Mouse (Mus musculus): ENCODE results near the gene Bsx. TPM values are rescaled to one million over a fixed set of nuclear protein-coding genes. Genes with fewer than 3 reads are reported as not detected.

Bsx gene
- total RNA-seq (2021), result under 1 TPM in 1 of 2 experiments, not detected in 1; 0.08 TPM
- long read RNA-seq, experiment 1, result 0 reads
- long read RNA-seq, experiment 2, partial matches to known transcripts, result 0 of 1 reads
- long read RNA-seq, experiment 2, other reads (novel, unspliced or antisense), result 0 of 1 reads

DNA sequence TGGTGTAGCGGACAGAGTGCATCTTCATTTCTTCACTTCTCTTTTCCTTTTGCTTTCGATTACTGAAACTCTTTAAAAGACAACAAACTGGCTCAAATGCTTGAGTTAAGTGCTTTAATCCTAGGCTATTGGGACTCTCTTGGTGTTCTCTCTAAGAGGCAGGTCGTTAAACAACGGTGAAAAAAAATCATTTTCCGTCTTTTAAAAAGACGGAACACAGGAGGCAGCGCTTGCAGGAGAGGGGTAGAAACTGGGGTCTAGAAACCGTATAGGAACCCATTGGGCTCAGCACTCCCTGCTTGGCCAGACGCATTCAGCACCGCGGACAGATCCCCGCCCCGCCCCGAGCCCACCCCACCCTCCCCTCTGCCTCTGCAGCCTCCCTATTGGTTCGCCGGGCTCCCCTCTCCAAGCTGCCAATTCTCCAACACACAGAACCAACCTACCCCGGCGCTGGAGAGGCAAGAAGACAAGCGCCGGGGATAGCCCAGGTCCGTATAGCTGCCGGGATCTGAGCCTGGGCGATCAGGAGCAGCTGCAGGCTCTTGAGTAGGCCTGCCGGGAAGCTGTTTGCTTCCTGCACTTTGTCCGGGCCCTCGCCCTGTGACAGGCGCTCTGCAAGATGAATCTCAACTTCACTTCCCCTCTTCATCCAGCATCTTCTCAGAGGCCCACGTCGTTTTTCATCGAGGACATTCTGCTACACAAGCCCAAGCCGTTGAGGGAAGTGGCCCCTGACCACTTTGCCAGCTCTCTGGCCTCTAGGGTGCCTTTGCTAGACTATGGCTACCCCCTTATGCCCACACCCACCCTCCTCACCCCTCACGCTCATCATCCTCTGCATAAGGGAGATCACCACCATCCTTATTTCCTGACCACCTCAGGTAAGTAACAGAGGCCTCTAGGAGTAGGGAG is at the start of gene Bsx:
Gene Bsx (plus strand): TSS at position 572 of the 915 bp plus-strand sequence.
- DNase-seq (ENCODE audit: low spot score in 2 of 2), result peak; percentile 23 to 55

- no peak for DNase-seq (ENCODE audit: low spot score in 2 of 2)
Measured at GRCm38 (mm10) chr9:40825601-40826000, 48.3 kb upstream of the Bsx start.

DNA sequence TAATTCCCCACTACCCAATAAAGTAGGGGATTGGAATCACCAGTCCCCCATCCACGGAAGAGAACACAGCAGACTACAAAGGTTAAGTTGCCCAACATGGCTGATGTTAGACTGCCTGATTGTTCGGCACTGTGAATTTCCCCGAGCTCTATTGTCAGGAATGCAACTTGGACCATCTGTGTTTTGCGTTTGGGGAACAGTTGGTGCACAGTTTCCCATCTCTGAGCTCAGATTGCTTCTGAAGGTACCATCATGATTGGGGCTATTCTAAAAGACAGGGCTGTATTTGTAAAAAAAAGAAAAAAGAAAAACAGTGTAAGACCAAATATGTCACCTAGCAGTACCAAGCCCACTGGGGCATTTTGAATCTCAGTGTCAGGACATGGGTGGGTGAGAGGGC is 46.6 kb upstream of the Bsx start:
- DNase-seq (ENCODE audit: low spot score in 2 of 2), result no peak

DNA sequence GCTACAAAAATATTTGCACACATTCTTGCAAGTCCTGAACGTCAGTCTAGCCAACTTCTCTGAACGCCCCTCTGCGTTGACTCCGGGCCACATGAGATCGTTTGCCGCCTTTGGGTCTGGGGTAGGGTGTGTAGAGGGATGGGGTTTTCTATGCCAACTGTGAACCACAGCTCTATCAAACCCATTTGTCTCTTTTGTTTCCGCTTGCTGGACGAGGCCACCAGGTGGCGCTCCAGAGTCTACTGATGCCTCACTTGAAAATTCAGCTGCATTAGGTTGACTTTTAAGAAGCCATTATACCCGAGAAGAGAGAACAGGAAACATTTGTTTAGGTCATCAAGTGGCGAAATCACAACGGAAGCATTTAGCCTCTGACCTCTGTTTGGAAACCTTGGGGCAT is 39.4 kb upstream of the Bsx start:
- DNase-seq (ENCODE audit: low spot score in 2 of 2), result peak; percentile 41 to 54

DNA sequence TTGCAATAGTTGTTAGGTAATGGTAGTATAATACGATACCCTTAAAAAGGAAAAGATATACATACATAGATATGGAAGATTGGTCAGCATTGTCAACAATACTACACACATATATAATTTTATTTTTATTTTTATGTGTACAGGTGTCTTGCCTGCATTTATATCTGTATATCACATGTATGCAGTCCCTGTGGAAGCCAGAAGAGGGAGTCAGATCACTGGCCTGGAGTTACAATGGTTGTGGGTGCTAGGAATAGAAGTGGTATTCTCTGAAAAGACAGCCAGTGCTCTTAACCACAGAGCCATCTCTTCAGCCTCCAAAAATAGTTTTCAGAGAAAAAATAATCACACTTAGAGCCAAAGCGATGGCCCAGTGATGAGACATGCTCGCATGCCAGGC is 37.2 kb upstream of the Bsx start:
- DNase-seq (ENCODE audit: low spot score in 2 of 2), result no peak

- no peak for DNase-seq (ENCODE audit: low spot score in 2 of 2)
Measured at GRCm38 (mm10) chr9:40839662-40840061, 34.3 kb upstream of the Bsx start.

- DNase-seq (ENCODE audit: low spot score in 2 of 2), result no peak
Measured at GRCm38 (mm10) chr9:40851515-40851914, 22.4 kb upstream of the Bsx start.

- DNase-seq (ENCODE audit: low spot score in 2 of 2), result no peak
Measured at GRCm38 (mm10) chr9:40858461-40859160, 15.3 kb upstream of the Bsx start.

- no peak for DNase-seq (ENCODE audit: low spot score in 2 of 2)
Measured at GRCm38 (mm10) chr9:40859196-40859595, 14.7 kb upstream of the Bsx start.

- DNase-seq (ENCODE audit: low spot score in 2 of 2), result no peak
Measured at GRCm38 (mm10) chr9:40870331-40870730, 3.6 kb upstream of the Bsx start.

DNA sequence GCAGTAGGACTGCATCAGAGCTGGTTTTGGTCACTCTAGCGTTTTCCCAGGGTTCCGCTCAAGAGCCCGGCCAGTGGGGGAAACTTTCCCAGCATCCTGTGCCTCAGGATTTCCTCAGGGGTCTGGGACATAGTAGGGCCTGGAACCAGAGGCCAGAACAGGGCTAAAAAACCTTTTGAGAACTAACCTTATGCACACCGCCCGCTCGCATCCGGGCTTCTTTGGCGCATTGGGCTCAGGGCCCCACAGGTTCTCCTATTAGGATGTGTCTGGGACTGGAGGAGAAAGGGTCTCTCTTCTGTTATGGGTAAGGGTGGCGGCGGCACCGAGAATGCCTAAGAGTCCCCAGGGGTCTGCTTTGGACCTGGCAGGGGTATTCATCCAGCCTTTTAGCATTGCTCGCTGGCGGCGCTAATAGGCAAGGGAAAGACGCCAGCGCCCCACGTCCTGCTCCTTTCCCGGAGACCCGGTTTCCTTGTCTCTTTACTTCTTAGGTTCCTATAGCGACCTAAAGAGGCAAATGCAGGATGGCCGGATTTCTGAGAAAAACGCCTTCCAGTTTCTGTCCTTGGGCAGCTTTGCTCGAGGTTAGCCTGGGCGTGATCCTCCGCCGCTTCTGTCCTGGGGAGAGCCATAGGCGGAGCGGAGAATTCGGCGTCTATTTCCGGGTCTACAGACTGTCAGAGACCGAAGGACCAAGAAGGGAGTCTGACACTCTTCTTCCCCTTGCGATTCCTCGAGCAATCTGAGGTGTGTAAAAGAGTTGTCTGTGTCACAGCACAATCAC is 2.4 kb upstream of the Bsx start:
- DNase-seq (ENCODE audit: low spot score in 2 of 2), result no peak

- DNase-seq (ENCODE audit: low spot score in 2 of 2), result no peak
Measured at GRCm38 (mm10) chr9:40872156-40872478, 1.8 kb upstream of the Bsx start.

GRCm38 (mm10) chr9:40874961-40875360 is 1.0 kb downstream of the Bsx start:
- no peak for DNase-seq (ENCODE audit: low spot score in 2 of 2)

DNA sequence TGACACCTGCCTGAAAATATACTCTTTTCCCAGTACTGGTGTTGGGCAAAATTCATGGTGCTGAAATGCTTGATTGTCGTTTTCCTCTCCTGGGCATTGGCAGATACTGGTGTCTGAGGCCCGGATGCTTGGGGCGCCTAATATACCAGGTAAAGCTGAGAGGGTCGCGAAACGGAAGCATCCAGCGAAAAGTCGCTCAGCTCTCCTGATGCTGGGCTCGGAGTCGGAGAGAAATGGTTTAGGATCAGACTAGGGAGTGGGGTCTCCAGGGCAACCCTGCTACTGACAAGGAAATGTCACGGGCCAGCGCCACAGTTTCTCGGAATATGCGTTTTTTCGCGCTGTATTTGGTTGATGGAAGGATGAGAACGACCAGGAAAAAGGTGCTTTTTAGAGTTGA is 1.5 kb downstream of the Bsx start:
- DNase-seq (ENCODE audit: low spot score in 2 of 2), result no peak

DNA sequence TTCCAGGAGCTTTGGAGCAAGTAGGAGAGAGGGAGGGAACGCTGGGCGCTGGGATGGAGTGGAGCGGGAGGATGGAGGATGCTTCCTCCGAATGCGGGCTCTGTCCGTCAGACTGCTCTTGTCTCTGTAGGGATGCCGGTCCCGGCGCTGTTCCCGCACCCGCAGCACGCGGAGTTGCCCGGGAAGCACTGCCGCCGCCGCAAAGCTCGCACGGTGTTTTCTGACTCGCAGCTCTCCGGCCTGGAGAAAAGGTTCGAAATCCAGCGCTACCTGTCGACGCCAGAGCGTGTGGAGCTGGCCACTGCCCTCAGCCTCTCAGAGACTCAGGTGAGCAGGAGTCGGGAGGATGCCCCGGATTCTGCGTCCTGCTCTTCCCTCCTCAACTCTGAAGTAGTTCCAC is 2.2 kb downstream of the Bsx start:
- no peak for DNase-seq (ENCODE audit: low spot score in 2 of 2)

DNA sequence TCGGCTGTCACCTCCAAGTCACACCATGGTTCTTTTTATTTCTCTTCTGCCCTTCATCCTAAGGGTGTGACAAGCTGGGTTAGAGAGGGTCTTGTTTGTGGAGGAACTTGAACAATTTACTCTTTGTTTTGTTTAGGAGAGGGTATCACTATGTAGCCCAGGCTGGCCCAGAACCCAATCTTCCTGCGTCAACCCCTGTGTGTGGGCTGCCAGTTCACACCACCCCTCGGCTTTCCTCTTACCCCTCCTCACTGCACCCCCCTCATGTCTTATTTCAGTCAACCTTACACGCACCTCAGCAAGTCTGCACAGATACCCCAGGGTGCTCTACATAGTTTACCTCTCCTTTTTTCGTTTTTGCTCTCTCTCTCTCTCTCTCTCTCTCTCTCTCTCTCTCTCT is 2.8 kb downstream of the Bsx start:
- DNase-seq (ENCODE audit: low spot score in 2 of 2), result no peak

GRCm38 (mm10) chr9:40877146-40877880 is 3.4 kb downstream of the Bsx start:
- no peak for DNase-seq (ENCODE audit: low spot score in 2 of 2)

DNA sequence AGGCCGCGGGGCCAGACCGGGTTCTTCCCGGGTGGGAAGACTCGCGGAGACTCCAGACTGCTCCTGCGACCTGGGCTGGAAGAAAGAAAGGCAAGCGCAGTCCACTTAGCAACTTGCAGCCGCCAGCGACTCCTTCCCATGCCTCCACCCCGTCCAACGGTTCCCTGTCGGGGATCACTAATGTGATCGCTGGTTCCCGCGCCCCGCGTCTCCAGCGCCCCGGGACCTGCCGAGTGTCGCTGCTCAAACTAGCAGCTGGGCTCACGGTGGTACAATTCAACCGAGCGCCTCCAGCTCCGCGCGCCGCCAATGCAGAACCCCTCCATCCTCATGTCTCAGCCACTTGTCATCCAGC is 3.9 kb downstream of the Bsx start:
- no peak for DNase-seq (ENCODE audit: low spot score in 2 of 2)

- DNase-seq (ENCODE audit: low spot score in 2 of 2), result no peak
Measured at GRCm38 (mm10) chr9:40878291-40878945, 4.5 kb downstream of the Bsx start.

DNA sequence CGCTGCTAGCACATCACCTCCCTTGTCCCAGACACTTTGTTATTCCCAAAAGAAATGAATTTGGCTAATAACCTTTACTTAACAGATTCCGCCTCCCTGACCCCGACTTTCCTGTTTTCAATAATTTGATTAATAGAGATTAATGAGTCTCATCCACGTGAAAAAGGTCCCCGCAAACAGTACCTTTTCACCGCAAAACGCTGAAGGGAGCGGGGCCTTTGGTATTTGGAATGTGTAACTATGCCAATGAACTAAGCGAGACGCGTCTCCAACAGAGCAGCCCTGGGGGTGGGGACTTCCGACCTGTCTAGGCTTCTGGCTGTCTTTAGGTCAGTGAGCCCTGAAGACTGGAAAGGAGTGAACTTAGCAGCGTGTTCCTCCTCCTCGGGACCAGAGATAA is 5.1 kb downstream of the Bsx start:
- DNase-seq (ENCODE audit: low spot score in 2 of 2), result no peak
